Mouse (Mus musculus) liver, embryonic 11.5 days (tissue): ENCODE data around the gene Stx16. TPM values are rescaled to one million over a fixed set of nuclear protein-coding genes. Genes with fewer than 3 reads are reported as not detected.

Experiments
- ATAC-seq: fragments of 200-750 bp; cut with Nextera tagmentation; replicated peaks from 2 replicates; pipeline ENCODE4 v1.8.0; 2017; ENCODE audit warnings: moderate number of reproducible peaks, mild to moderate bottlenecking, moderate TSS enrichment, moderate library complexity; ENCODE audit not compliant: low FRiP score
- DNase-seq: peaks from one replicate; pipeline ENCODE4 v3.0.0-alpha.2; 2017; ENCODE audit warnings: low spot score
- H3K27ac ChIP-seq: fragments of 300-500 bp; sonication (generic); 2 replicates; pipeline ENCODE4 v1.5.1; 2014; ENCODE audit warnings: mild to moderate bottlenecking, low read depth, low read length, control low read depth
- H3K27me3 ChIP-seq: fragments of 300-500 bp; sonication (generic); replicated peaks from 2 replicates; pipeline ENCODE4 v1.6.1; 2014; ENCODE audit warnings: low read length, mixed read lengths; ENCODE audit not compliant: control insufficient read depth, insufficient read depth
- H3K36me3 ChIP-seq: fragments of 300-500 bp; sonication (generic); 2 replicates; pipeline ENCODE4 v1.6.1; 2014; ENCODE audit warnings: mild to moderate bottlenecking, low read length, moderate library complexity, mixed read lengths; ENCODE audit not compliant: control insufficient read depth, insufficient read depth
- H3K4me1 ChIP-seq: fragments of 300-500 bp; sonication (generic); replicated peaks from 2 replicates; pipeline ENCODE4 v1.6.1; 2014; ENCODE audit warnings: low read length, mixed read lengths; ENCODE audit not compliant: control insufficient read depth, insufficient read depth
- H3K4me2 ChIP-seq: fragments of 300-500 bp; sonication (generic); 2 replicates; pipeline ENCODE4 v1.6.1; 2014; ENCODE audit warnings: mild to moderate bottlenecking, control low read depth, moderate library complexity
- H3K4me3 ChIP-seq: fragments of 300-500 bp; sonication (generic); 2 replicates; pipeline ENCODE4 v1.5.1; 2014; ENCODE audit warnings: low read depth, low read length, control low read depth
- H3K9ac ChIP-seq: fragments of 300-500 bp; sonication (generic); 2 replicates; pipeline ENCODE4 v1.6.1; 2014; ENCODE audit warnings: low read depth, low read length, control low read depth
- H3K9me3 ChIP-seq: fragments of 300-500 bp; sonication (generic); 2 replicates; pipeline ENCODE4 v1.6.1; 2016; ENCODE audit warnings: low read length, inconsistent platforms, mixed read lengths; ENCODE audit not compliant: control insufficient read depth
- WGBS: fragments of 180-500 bp; shearing (Covaris S2); extraction: QIAGEN DNeasy Blood & Tissue Kit; methylation state at CpG from one replicate; pipeline ENCODE4 v1.1.7; 2014; 5-methylcytosine and 5-hydroxymethylcytosine counted together
- polyA plus RNA-seq: library from polyadenylated mRNA; unstranded; fragments of >200 nt; fragmentation: Nextera tagmentation; extraction: Ambion mirVana; gene quantifications from 2 replicates; pipeline ENCODE4 v1.2.1, GENCODE M21; 2014

Stx16 gene
- polyA plus RNA-seq, 1 experiment from 2014 or later: 9.6 TPM

DNA sequence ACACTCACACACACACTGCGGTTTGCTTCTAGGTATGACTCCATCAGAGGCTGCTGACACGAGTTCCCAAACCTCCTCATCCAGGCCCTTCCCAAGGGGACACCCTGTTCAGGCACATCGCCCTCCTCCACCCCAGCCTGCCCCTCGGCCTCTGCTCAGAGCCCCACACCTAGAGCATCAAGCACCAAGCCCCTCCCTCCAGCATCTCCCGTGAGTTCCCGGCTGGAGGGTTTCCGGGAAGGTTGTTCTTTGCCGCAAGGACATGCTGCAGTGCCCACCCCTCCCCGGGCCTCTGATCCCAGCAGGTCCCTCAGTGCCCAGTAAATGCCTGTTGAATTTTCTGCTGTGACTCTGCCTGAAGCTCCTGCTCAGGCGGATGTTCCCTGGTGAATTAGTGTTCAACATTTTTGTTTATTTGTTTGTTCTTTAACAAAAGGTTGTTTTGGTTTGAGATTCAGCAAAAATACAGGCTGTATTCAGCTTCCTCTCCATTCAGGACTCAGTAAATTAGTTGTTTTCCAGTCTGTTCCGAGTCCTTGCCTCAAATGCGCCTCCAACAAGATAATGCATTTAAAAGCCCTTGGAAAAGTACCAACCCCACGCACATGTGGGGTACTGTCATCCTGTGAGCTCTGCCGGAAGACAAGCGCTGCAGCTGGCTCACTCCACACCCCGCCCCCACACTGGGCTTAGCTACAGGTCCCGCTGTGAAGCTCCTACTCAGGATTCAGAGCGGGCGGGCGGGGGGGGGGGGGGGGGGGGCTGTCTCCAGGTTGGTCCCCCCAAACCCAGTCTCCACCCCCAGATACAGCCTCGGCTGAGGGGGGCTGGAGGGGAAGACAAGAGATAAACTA is 50.6 kb downstream of the Stx16 start:
- 12% methylated on average over 16 of the region's 21 CpGs for WGBS

GRCm38 (mm10) chr2:174127376-174127713 is 51.2 kb downstream of the Stx16 start:
- Histone ChIP-seq H3K27ac (no peak overlapping the region), H3K4me1 (peaks cover 3% of the 10 kb centered on the region; the same call in 1 of the 2 replicates), H3K4me3 (no peak overlapping the region), H3K27me3 (no peaks in the 10 kb centered on the region), H3K36me3 (peaks cover 12% of the 10 kb centered on the region), H3K4me2 (peak overlapping the region; percentile 37; the same call in 1 of the 2 replicates), H3K9me3 (no peaks in the 10 kb centered on the region), H3K9ac (no peak overlapping the region)
- 47% methylated on average over 6 of the region's 6 CpGs for WGBS
- DNase-seq (no peak), ATAC-seq (no peak)

More for the DNA sequence above, 50.6 kb downstream of the Stx16 start:
- Histone ChIP-seq H3K9ac (no peak overlapping the region), H3K27me3 (no peaks in the 10 kb centered on the region), H3K4me3 (no peak overlapping the region), H3K9me3 (no peaks in the 10 kb centered on the region), H3K4me2 (peak overlapping the region; percentile 37; the same call in 1 of the 2 replicates), H3K36me3 (peaks cover 16% of the 10 kb centered on the region), H3K27ac (no peak overlapping the region), H3K4me1 (peaks cover 3% of the 10 kb centered on the region; the same call in 1 of the 2 replicates)
- peak; percentile 15; the same call in 1 of the 2 replicates for ATAC-seq
- peak; percentile 65 for DNase-seq

DNA sequence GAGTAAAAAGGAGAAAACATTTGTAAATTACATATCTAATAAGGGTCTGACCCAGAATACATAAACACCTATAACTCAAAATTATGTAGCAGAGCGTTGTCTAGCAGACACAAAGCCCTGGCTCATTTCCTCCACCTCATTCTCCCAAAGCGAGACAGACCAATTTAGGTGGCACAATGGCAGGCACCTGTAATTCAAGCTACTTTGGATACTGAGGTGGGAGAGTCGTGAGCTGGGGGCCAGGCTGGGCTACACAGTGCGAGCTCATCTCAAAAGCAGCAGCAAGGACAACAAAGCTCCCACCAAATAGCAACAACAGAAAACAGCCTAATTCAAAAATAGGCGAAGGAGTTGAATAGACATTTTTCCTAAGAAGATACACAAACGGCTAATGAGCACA is 52.8 kb downstream of the Stx16 start:
- Histone ChIP-seq H3K4me1 (peaks cover 3% of the 10 kb centered on the region; the same call in 1 of the 2 replicates), H3K4me2 (no peak overlapping the region), H3K9me3 (no peaks in the 10 kb centered on the region), H3K4me3 (no peak overlapping the region), H3K27me3 (no peaks in the 10 kb centered on the region), H3K36me3 (peaks cover 2% of the 10 kb centered on the region; the same call in 1 of the 2 replicates), H3K27ac (no peak overlapping the region), H3K9ac (no peak overlapping the region)
- no peak for ATAC-seq
- no peak for DNase-seq
- 83% methylated on average over 6 of the region's 6 CpGs for WGBS

DNA sequence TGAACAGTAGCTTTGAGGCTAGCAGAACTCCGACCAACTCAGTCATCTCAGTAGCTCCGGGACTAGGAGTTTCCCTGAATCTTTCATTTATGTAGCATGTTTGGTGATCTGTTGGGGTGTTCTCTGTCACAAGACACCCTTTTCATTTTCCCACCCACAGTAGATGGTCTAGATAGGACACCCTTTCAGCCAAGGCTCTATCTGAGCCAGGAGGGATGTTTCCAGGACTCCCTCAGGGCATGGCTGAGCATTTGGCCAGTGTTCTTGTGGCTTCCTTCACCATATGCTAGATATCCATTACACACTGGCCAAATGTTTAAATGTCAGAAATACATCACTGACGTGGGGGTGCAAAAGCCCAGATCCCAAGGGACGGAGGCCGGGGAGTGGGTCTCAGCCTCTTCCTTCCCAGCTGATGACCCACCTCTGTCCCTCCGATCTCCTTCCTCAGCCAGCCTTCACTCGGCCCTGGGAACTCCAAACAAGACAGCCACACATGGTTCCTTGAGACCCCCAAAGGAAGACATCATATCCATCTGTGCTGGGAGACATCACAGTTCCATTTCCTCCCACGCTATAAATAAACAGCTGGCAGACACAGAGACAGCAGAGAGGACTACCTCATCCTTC is 54.5 kb downstream of the Stx16 start:
- Histone ChIP-seq H3K4me3 (no peak overlapping the region), H3K9ac (no peak overlapping the region), H3K36me3 (no peaks in the 10 kb centered on the region), H3K27me3 (no peaks in the 10 kb centered on the region), H3K9me3 (no peaks in the 10 kb centered on the region), H3K4me2 (no peak overlapping the region), H3K27ac (no peak overlapping the region), H3K4me1 (peaks cover 3% of the 10 kb centered on the region; the same call in 1 of the 2 replicates)
- 76% methylated on average over 8 of the region's 8 CpGs for WGBS
- ATAC-seq (no peak), DNase-seq (no peak)

GRCm38 (mm10) chr2:174132413-174132969 is 56.4 kb downstream of the Stx16 start:
- Histone ChIP-seq H3K4me2 (no peak overlapping the region), H3K9me3 (no peaks in the 10 kb centered on the region), H3K9ac (no peak overlapping the region), H3K4me1 (no peaks in the 10 kb centered on the region), H3K27me3 (no peaks in the 10 kb centered on the region), H3K36me3 (no peaks in the 10 kb centered on the region), H3K27ac (no peak overlapping the region), H3K4me3 (no peak overlapping the region)
- 65% methylated on average over 8 of the region's 8 CpGs for WGBS
- 0 out of 2 replicates have a peak, but pooled peaks have one; percentile 30 for ATAC-seq
- DNase-seq: peak; percentile 32

Other genes starting within 250 kb of the Stx16 start
- 57.7 and 59.1 TPM in 2 replicates for gene Npepl1, start 34.0 kb downstream of the Stx16 start, polyA plus RNA-seq
- gene Gnas, start 208.0 kb downstream of the Stx16 start, polyA plus RNA-seq: 729 and 742 TPM in 2 replicates